Mouse (Mus musculus) brain, embryonic 18.5 days (tissue): ENCODE data around the gene Fcna.

Experiments used
- DNase-seq: peaks from one replicate; pipeline ENCODE4 v3.0.0-alpha.2; 2012; ENCODE audit warnings: low read depth, low spot score

Gene Fcna

GRCm38 (mm10) chr2:25577951-25578795 lies 49.7 kb downstream of the Fcna start:
- no peak for DNase-seq

DNA sequence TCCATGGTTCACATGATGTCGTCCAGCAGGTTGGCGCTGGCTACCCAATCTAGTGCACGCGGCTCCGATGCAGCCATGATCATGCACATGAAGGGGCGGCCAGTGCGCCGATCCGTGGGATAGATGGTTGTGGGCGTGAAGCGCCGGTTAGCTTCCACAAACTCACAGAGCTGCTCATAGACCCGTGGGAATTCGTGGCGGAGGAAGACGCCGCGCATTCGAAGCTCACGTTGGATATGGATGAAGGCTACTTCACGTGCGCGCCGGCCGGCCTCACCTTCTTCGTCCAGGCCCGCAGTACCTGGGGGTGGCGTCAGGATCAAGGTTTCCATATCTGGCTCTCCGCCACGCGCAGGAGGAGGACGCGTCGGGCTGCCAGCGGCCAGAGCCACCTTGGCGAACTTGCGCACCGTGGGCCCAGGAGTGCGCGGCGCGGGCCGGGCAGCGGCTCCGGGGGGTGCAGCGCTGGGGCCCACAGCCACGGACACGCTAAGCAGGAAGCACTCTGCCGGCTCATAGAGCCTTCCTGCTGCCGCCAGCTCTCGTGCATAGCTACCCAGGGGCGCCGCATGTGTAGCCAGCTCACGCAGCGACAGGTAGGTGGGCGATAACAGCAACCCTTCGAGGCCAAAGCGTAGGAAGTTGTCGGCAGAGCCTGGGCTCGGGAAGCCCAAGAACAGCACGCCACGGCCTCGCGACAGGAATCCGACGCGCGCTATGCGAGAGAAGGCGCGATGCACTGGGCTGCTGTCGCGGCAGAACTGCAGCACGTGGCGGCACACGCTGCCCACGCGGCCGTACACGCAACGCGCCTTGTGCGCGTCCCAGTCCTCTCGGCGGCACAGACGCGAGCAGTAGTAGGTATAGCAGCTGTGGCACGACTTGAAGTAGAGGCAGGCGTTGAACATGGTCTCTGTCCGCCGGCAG lies 50.6 kb downstream of the Fcna start:
- no peak for DNase-seq

GRCm38 (mm10) chr2:25576028-25576850 lies 51.6 kb downstream of the Fcna start:
- DNase-seq, result no peak

- no peak for DNase-seq
Observed at GRCm38 (mm10) chr2:25575432-25576027, 52.3 kb downstream of the Fcna start.
